Mouse (Mus musculus) heart, postnatal 0 days (tissue): Measurements from ENCODE around the gene Tgfbr2.

ENCODE experiments used
- CTCF ChIP-seq: IDR thresholded peaks from 2 replicates; pipeline ENCODE4 v1.5.1; 2016; ENCODE audit warnings: antibody characterized with exemption, control low read depth, low read depth
- EP300 ChIP-seq: IDR thresholded peaks from 2 replicates; pipeline ENCODE4 v1.6.1; 2016; ENCODE audit warnings: antibody characterized with exemption, low read depth

- TF ChIP-seq CTCF (no peak), EP300 (no peak)
These were observed 2.1 kb downstream of the Tgfbr2 start for GRCm38 (mm10) chr9:116173059-116173458.
